Mouse (Mus musculus): ENCODE data around the gene Mettl7a3. TPM values are rescaled to one million over a fixed set of nuclear protein-coding genes. Genes with fewer than 3 reads are reported as not detected.
"Not testable (repeated sequence)": the region's sequence is repeated elsewhere in the genome, so short reads cannot be mapped to it uniquely, and the experiment has no call there.

The Mettl7a3 gene
- polyA plus RNA-seq, 1 experiment from 2014 or later, result not detected

DNA sequence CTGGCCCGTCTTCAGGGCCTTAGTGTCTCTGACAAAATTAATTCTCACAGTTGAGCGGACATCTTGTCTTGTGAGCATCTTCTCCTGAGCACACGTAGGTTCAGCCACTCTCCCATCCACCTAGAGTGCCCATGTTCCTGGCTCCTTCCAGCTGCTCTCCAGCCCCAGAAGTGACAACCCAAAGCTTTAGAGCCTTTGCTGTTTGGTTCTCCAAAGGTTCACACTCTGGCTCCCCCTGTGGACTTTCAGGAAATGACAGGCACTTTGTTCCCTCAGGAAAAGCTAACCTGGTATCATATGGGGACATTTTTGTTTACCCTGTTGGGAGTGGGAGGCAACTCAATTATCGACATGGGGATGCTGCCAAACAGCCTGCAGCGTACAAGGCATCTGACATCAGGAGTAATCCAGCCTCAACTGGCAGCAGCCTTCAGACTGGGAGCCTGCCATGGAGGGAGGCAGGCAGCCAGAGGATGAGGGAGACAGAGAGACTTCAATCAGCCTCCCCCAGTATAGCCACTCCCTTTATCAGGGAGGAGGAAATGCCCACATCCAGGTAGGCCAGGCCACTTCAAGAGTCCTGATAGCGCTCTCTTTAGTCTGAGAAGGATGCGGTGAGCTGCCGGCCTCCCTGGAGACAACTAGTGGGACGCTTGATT lies 43.2 kb downstream of the Mettl7a3 start:
- H3K4me3 ChIP-seq; H3K9me3 ChIP-seq; H3K27me3 ChIP-seq (ENCODE audit: insufficient read depth, poor library complexity, severe bottlenecking); H3K4me1 ChIP-seq; H3K27ac ChIP-seq; DNase-seq (ENCODE audit: low spot score); H3K36me3 ChIP-seq: not testable (repeated sequence)
- WGBS, result 30% methylated on average over 4 of the region's 9 CpGs

DNA sequence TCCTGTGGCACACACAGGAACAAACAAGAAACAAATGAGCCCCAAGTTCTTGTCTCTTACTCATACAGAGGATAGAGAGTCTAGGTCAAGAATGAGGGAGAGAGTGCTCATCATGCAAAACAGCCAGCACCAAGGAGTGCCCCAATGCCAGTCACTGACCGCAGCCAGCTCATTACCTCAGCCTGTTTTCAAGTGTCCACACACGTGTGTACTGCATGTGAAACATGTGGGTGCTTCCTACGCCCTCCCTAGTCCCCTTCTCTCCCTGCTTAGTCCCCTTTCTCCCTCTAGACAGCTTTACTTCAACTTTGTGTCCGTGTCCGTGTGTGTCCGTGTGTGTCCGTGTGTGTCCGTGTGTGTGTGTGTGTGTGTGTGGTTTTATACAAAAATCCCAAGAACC lies 44.9 kb downstream of the Mettl7a3 start:
- DNase-seq (ENCODE audit: low spot score), result no peak
- WGBS, result 88% methylated on average over 8 of the region's 8 CpGs

DNA sequence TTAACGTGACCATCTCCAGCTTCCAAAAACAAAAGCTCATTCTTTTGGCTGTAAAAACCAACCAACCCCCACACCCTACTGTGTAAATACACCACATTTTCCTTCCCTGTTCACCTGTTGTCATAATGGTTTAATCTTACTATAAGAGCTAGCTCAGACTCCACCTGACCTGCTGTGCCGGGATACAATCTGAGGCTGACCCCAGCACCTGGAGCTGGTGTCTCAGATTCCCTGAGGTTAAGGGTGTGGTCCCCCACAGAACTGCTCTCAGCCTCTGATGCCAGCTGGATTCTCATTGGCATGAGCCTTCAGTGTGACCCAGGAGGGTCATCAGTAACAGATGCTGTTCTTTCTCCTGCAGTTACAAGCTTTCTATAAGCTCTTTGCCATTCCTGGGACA lies 45.4 kb downstream of the Mettl7a3 start:
- no peaks in the 10 kb centered on the region for H3K4me1 ChIP-seq
- H3K4me3 ChIP-seq, result no peak overlapping the region
- 70% methylated on average over 2 of the region's 2 CpGs for WGBS
- no peak for DNase-seq (ENCODE audit: low spot score)
- no peaks in the 10 kb centered on the region for H3K36me3 ChIP-seq
- no peaks in the 10 kb centered on the region for H3K9me3 ChIP-seq
- no peak overlapping the region for H3K27ac ChIP-seq
- H3K27me3 ChIP-seq (ENCODE audit: insufficient read depth, poor library complexity, severe bottlenecking), result no peaks in the 10 kb centered on the region; the same call in 1 of the 2 replicates

More for the DNA sequence above, 44.9 kb downstream of the Mettl7a3 start:
- Histone ChIP-seq H3K36me3 (no peaks in the 10 kb centered on the region), H3K27me3 (ENCODE audit: insufficient read depth, poor library complexity, severe bottlenecking) (no peaks in the 10 kb centered on the region; the same call in 1 of the 2 replicates), H3K9me3 (no peaks in the 10 kb centered on the region), H3K4me3 (no peak overlapping the region), H3K4me1 (no peaks in the 10 kb centered on the region), H3K27ac (no peak overlapping the region)

GRCm38 (mm10) chr15:100385705-100386104 lies 51.0 kb downstream of the Mettl7a3 start:
- H3K27ac ChIP-seq, result no peak overlapping the region
- H3K27me3 ChIP-seq (ENCODE audit: insufficient read depth, poor library complexity, severe bottlenecking), result no peaks in the 10 kb centered on the region; the same call in 1 of the 2 replicates
- H3K4me3 ChIP-seq, result no peak overlapping the region
- H3K9me3 ChIP-seq, result no peaks in the 10 kb centered on the region
- H3K4me1 ChIP-seq, result peaks cover 16% of the 10 kb centered on the region
- no peaks in the 10 kb centered on the region for H3K36me3 ChIP-seq
- no peak for DNase-seq (ENCODE audit: low spot score)
- WGBS, result 92% methylated on average over 9 of the region's 9 CpGs

DNA sequence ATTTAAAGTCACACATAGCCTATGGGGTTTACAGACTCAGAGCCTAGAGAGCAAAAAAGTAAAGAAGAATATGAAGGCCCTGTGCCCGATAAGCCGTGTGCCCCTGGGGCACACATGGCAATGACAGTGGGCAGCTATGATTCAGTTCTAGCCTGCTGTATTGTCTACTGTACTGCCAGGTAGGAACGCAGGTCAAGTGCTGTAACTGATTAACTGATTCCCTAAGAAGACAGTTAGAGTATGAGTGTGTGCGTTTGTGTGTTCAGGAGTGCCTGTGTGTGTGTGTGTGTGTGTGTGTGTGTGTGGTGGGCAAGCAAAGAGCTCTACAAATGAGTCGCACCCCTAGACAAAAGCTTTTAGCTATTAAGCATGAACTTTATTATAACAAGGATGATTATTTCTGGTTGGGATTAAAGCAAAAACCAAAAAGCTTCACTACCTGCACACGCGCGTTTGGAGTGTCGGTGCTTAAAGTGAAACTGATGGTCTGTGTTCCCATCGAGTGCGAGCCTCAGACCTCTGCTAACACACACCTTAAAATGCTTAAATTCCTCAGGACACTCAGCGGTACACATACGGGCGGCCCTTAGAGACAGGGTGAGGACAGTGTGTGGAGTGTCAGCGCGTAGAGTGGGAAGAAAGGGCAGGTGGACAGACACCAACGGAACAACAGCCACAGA lies 53.0 kb downstream of the Mettl7a3 start:
- H3K27ac ChIP-seq, result no peak overlapping the region
- no peaks in the 10 kb centered on the region for H3K36me3 ChIP-seq
- no peak overlapping the region for H3K4me3 ChIP-seq
- no peaks in the 10 kb centered on the region; the same call in 1 of the 2 replicates for H3K27me3 ChIP-seq (ENCODE audit: insufficient read depth, poor library complexity, severe bottlenecking)
- no peaks in the 10 kb centered on the region for H3K9me3 ChIP-seq
- WGBS, result 91% methylated on average over 17 of the region's 17 CpGs
- peaks cover 35% of the 10 kb centered on the region for H3K4me1 ChIP-seq
- no peak for DNase-seq (ENCODE audit: low spot score)

- Histone ChIP-seq H3K9me3 (no peaks in the 10 kb centered on the region), H3K4me1 (peaks cover 41% of the 10 kb centered on the region), H3K36me3 (no peaks in the 10 kb centered on the region), H3K27me3 (ENCODE audit: insufficient read depth, poor library complexity, severe bottlenecking) (no peaks in the 10 kb centered on the region; the same call in 1 of the 2 replicates), H3K27ac (no peak overlapping the region), H3K4me3 (no peak overlapping the region)
- WGBS, result 86% methylated on average over 16 of the region's 16 CpGs
- DNase-seq (ENCODE audit: low spot score), result no peak
These were observed 53.6 kb downstream of the Mettl7a3 start for GRCm38 (mm10) chr15:100388224-100388835.

DNA sequence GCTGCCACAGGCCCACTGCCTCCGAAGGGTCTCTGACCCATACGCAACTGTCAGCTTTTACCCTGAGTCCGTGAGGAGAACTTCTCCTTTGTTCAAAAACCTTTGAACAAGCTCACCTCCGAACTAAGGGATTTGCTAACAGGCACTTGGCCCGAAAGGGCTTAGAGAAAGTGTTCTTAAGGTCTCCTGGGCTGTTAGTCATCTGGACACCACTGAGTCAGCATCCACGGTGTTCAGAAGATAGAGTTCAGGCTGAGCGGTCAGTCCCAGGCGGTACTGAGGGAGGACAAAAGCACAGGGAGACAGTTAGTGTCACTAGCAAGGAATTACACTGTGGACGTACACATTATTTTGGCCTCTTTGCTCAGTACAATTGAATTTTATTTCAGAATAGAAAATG lies 54.2 kb downstream of the Mettl7a3 start:
- DNase-seq (ENCODE audit: low spot score), result no peak
- H3K27me3 ChIP-seq (ENCODE audit: insufficient read depth, poor library complexity, severe bottlenecking), result no peaks in the 10 kb centered on the region; the same call in 1 of the 2 replicates
- no peak overlapping the region for H3K4me3 ChIP-seq
- H3K9me3 ChIP-seq, result no peaks in the 10 kb centered on the region
- peaks cover 47% of the 10 kb centered on the region for H3K4me1 ChIP-seq
- H3K36me3 ChIP-seq, result peaks cover 5% of the 10 kb centered on the region
- WGBS, result 77% methylated on average over 9 of the region's 9 CpGs
- no peak overlapping the region for H3K27ac ChIP-seq

Other genes starting within 250 kb of the Mettl7a3 start
- 36.0 and 36.1 TPM in 2 replicates for gene Atf1, start 107.1 kb upstream of the Mettl7a3 start, polyA plus RNA-seq (2016; fragmentation: Nextera tagmentation; extraction: Ambion mirVana)
- gene Tmprss12, start 54.1 kb upstream of the Mettl7a3 start, polyA plus RNA-seq (2016; fragmentation: Nextera tagmentation; extraction: Ambion mirVana), result not detected in 2 replicates
- gene Mettl7a1, start 30.8 kb upstream of the Mettl7a3 start, polyA plus RNA-seq (2016; fragmentation: Nextera tagmentation; extraction: Ambion mirVana), result 3.0 and 3.6 TPM in 2 replicates
- 0.33 TPM in 1 of 2 replicates, not detected in the other for gene Methig1, start 18.2 kb downstream of the Mettl7a3 start, polyA plus RNA-seq (2016; fragmentation: Nextera tagmentation; extraction: Ambion mirVana)
- gene Mettl7a2, start 18.3 kb downstream of the Mettl7a3 start, polyA plus RNA-seq (2016; fragmentation: Nextera tagmentation; extraction: Ambion mirVana), result not detected in 2 replicates
- not detected in 2 replicates for gene Higd1c, start 29.6 kb downstream of the Mettl7a3 start, polyA plus RNA-seq (2016; fragmentation: Nextera tagmentation; extraction: Ambion mirVana)
- not detected in 2 replicates for gene Gm5475, start 87.2 kb downstream of the Mettl7a3 start, polyA plus RNA-seq (2016; fragmentation: Nextera tagmentation; extraction: Ambion mirVana)
- 20.4 and 24.5 TPM in 2 replicates for gene Slc11a2, start 90.1 kb downstream of the Mettl7a3 start, polyA plus RNA-seq (2016; fragmentation: Nextera tagmentation; extraction: Ambion mirVana)
- gene Letmd1, start 134.1 kb downstream of the Mettl7a3 start, polyA plus RNA-seq (2016; fragmentation: Nextera tagmentation; extraction: Ambion mirVana), result 21.1 and 27.9 TPM in 2 replicates
- 11.6 and 13.6 TPM in 2 replicates for gene Csrnp2, start 160.6 kb downstream of the Mettl7a3 start, polyA plus RNA-seq (2016; fragmentation: Nextera tagmentation; extraction: Ambion mirVana)
- 22.4 TPM in 2 replicates for gene Tfcp2, start 217.1 kb downstream of the Mettl7a3 start, polyA plus RNA-seq (2016; fragmentation: Nextera tagmentation; extraction: Ambion mirVana)